Mouse (Mus musculus) kidney, adult 2 months (tissue): ENCODE measurements around the gene Dock4.

ENCODE experiments used
- CTCF ChIP-seq: fragments of 200-500 bp; conservative IDR thresholded peaks from 2 replicates; pipeline ENCODE4 v1.5.1; 2011; ENCODE audit warnings: low read depth, mild to moderate bottlenecking, control low read depth, low read length, moderate library complexity, mixed read lengths; ENCODE audit not compliant: insufficient read depth, insufficient read length
- POLR2A ChIP-seq: fragments of 200-500 bp; IDR thresholded peaks from one replicate; pipeline ENCODE4 v1.6.1; 2011; ENCODE audit warnings: low read depth, low read length, control low read depth

DNA sequence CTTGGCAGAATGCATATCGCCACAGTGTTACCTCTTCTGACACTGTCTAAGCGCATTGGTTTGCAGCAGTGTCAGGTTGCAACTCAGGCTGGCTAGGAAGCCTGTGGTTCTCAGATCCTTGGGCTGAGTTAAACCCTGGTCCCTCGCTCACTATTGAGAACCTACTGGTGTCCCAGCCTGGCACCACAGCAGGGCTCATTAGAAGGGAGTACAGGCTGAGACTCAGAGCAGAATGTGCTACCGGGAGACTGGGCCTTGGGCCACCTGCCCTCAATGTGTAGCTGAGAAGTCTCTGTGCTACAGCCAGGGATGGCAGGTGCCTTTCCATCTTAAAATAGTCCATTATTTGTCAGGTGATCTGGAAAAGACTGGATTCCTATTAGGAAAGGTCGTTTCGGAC is 18.5 kb downstream of the Dock4 start:
- no peak for TF ChIP-seq POLR2A
- no peak for TF ChIP-seq CTCF
